Mouse (Mus musculus): ENCODE results near the gene Rfx1. TPM values are rescaled to one million over a fixed set of nuclear protein-coding genes. Genes with fewer than 3 reads are reported as not detected.
A peak's percentile ranks its signal among the peaks of the same experiment; 100 is the strongest.

The Rfx1 gene
- total and polyA plus RNA-seq, 3 experiments, result 3.2 to 13.1 (median 10.8) TPM

DNA sequence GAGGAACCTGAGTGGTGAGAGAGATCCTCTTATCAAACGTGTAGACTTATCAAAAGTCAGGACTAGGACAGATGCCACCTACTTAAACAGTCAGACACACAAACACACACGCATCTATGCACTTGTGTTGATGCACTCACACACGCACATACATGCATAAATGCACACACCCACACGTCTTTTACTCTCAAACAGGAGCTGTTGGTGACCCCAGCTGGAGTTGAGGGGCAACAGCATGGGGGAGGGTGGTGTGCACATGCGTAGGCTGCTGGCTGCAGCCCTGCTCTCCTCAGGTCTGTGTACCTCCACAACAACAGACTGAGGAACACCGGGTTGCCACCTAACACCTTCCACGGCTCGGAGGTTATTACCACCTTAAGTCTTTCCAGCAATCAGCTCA lies 61.6 kb downstream of the Rfx1 start:
- dilution Hi-C loops (cut with MboI; ENCODE audit: extremely low pct_ligation_motif_present, extremely low pct_unique_long_range_greater_than_20kb, low sequenced_read_pairs) (no loop called here), in situ Hi-C loops (cut with MboI; ENCODE audit: low pct_ligation_motif_present, low pct_unique_long_range_greater_than_20kb, low sequenced_read_pairs) (no loop called here)
- TF ChIP-seq ZC3H11A (IDR thresholded peaks at IDR 0.05; ENCODE audit: low read depth, low read length) (no peak), USF1 (IDR thresholded peaks at IDR 0.05; ENCODE audit: low read depth, low read length) (no peak), RAD21 (IDR thresholded peaks at IDR 0.05; ENCODE audit: low read depth, low read length) (peak; percentile 44), SMC3 (IDR thresholded peaks at IDR 0.05; ENCODE audit: low read depth, low read length) (peak; percentile 34), NELFE (IDR thresholded peaks at IDR 0.05; ENCODE audit: low read depth, low read length) (no peak), CTCF (conservative IDR thresholded peaks at IDR 0.05 in 1 of 2, IDR thresholded peaks at IDR 0.05 in 1 of 2; ENCODE audit: low read depth in 2 of 2, low read length in 2 of 2) (peak in 1 of 2 experiments; percentile 44; a peak in 2 of 4 replicates), JUND (conservative IDR thresholded peaks at IDR 0.05; ENCODE audit: low read depth, low read length) (no peak)
- no peak overlapping the region for H3K4me3 ChIP-seq (replicated peaks in 1 of 3; ENCODE audit: low read depth in 2 of 3, low read length in 2 of 3, poor library complexity in 1 of 3)
- H3K36me3 ChIP-seq (replicated peaks in 1 of 2; ENCODE audit: control insufficient read depth in 1 of 2, insufficient read depth in 1 of 2, low read length in 1 of 2), result peaks cover 13 to 43% of the 10 kb centered on the region in 2 experiments
- H3K79me2 ChIP-seq (replicated peaks; ENCODE audit: control insufficient read depth, extremely low read depth, insufficient read depth, poor library complexity, severe bottlenecking), result no peaks in the 10 kb centered on the region
- DNase-seq (ENCODE audit: extremely low read depth), result no peak
- no peaks in the 10 kb centered on the region for H3K27me3 ChIP-seq (replicated peaks)
- no peak overlapping the region for H3K27ac ChIP-seq (ENCODE audit: insufficient read depth, low read depth)
- H3K4me1 ChIP-seq (ENCODE audit: control insufficient read depth in 1 of 2, insufficient read depth in 2 of 2), result peaks cover 27 to 51% of the 10 kb centered on the region in 2 experiments
- H3K9ac ChIP-seq (ENCODE audit: insufficient read depth, low read depth), result no peak overlapping the region
- no peaks in the 10 kb centered on the region for H3K9me3 ChIP-seq (replicated peaks; ENCODE audit: low read length)
- H3K4me2 ChIP-seq (ENCODE audit: insufficient read depth, low read depth, poor library complexity, severe bottlenecking), result no peak overlapping the region

DNA sequence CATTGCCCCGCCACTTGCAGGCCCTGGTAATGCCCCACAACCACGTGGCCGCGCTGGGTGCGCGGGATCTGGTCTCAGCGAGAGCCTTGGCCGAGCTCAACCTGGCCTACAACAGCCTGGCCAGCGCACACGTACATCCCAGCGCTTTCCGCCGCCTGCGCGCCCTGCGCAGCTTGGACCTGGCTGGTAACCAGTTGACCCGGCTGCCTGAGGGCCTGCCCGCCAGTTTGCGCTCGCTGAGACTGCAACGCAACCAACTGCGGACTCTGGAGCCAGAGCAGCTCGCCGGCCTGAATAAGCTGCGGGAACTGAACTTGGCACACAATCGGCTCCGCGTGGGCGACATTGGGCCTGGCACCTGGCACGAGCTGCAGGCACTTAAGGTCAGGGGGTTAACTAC lies 64.2 kb downstream of the Rfx1 start:
- no peaks in the 10 kb centered on the region for H3K9me3 ChIP-seq (replicated peaks; ENCODE audit: low read length)
- no peak overlapping the region for H3K4me3 ChIP-seq (replicated peaks in 1 of 3; ENCODE audit: low read depth in 2 of 3, low read length in 2 of 3, poor library complexity in 1 of 3)
- H3K9ac ChIP-seq (ENCODE audit: insufficient read depth, low read depth), result no peak overlapping the region
- H3K27ac ChIP-seq (ENCODE audit: insufficient read depth, low read depth), result no peak overlapping the region
- H3K36me3 ChIP-seq (replicated peaks in 1 of 2; ENCODE audit: control insufficient read depth in 1 of 2, insufficient read depth in 1 of 2, low read length in 1 of 2), result peaks cover 36 to 69% of the 10 kb centered on the region in 2 experiments
- TF ChIP-seq IRF4 (IDR thresholded peaks at IDR 0.05; ENCODE audit: low read depth, low read length) (no peak), MEF2A (IDR thresholded peaks at IDR 0.05; ENCODE audit: borderline replicate concordance, low read depth, low read length) (no peak), RAD21 (IDR thresholded peaks at IDR 0.05; ENCODE audit: low read depth, low read length) (no peak), MYC (IDR thresholded peaks at IDR 0.05; ENCODE audit: low read depth, low read length) (no peak), CTCF (conservative IDR thresholded peaks at IDR 0.05 in 1 of 2, IDR thresholded peaks at IDR 0.05 in 1 of 2; ENCODE audit: low read depth in 2 of 2, low read length in 2 of 2) (no peak), E2F4 (IDR thresholded peaks at IDR 0.05; ENCODE audit: insufficient replicate concordance, low read depth, low read length) (no peak), ETS1 (conservative IDR thresholded peaks at IDR 0.05; ENCODE audit: low read depth, low read length) (no peak), MAFK (IDR thresholded peaks at IDR 0.05; ENCODE audit: insufficient replicate concordance, low read length) (no peak), POLR2A (IDR thresholded peaks at IDR 0.05; ENCODE audit: low read depth, low read length) (no peak), EP300 (IDR thresholded peaks at IDR 0.05; ENCODE audit: low read length) (no peak), CHD1 (IDR thresholded peaks at IDR 0.05; ENCODE audit: low read depth, low read length) (no peak), MAZ (IDR thresholded peaks at IDR 0.05; ENCODE audit: low read depth, low read length) (no peak), SMC3 (IDR thresholded peaks at IDR 0.05; ENCODE audit: low read depth, low read length) (no peak), MXI1 (IDR thresholded peaks at IDR 0.05; ENCODE audit: low read depth, low read length) (no peak), BHLHE40 (IDR thresholded peaks at IDR 0.05; ENCODE audit: low read depth, low read length) (no peak), PAX5 (IDR thresholded peaks at IDR 0.05; ENCODE audit: low read length) (no peak), SIN3A (IDR thresholded peaks at IDR 0.05; ENCODE audit: low read length) (no peak), HCFC1 (IDR thresholded peaks at IDR 0.05; ENCODE audit: low read depth, low read length) (no peak), TCF12 (IDR thresholded peaks at IDR 0.05; ENCODE audit: low read depth, low read length) (no peak)
- no peaks in the 10 kb centered on the region for H3K27me3 ChIP-seq (replicated peaks)
- H3K4me2 ChIP-seq (ENCODE audit: insufficient read depth, low read depth, poor library complexity, severe bottlenecking), result no peak overlapping the region
- dilution Hi-C loops (cut with MboI; ENCODE audit: extremely low pct_ligation_motif_present, extremely low pct_unique_long_range_greater_than_20kb, low sequenced_read_pairs) (no loop called here), in situ Hi-C loops (cut with MboI; ENCODE audit: low pct_ligation_motif_present, low pct_unique_long_range_greater_than_20kb, low sequenced_read_pairs) (no loop called here)
- no peaks in the 10 kb centered on the region for H3K79me2 ChIP-seq (replicated peaks; ENCODE audit: control insufficient read depth, extremely low read depth, insufficient read depth, poor library complexity, severe bottlenecking)
- peaks cover 24 to 44% of the 10 kb centered on the region in 2 experiments for H3K4me1 ChIP-seq (ENCODE audit: control insufficient read depth in 1 of 2, insufficient read depth in 2 of 2)
- no peak for DNase-seq (ENCODE audit: extremely low read depth)

Data from CH12.LX (cell line).